Mouse (Mus musculus): ENCODE data around the gene Ppp6r1.

DNA sequence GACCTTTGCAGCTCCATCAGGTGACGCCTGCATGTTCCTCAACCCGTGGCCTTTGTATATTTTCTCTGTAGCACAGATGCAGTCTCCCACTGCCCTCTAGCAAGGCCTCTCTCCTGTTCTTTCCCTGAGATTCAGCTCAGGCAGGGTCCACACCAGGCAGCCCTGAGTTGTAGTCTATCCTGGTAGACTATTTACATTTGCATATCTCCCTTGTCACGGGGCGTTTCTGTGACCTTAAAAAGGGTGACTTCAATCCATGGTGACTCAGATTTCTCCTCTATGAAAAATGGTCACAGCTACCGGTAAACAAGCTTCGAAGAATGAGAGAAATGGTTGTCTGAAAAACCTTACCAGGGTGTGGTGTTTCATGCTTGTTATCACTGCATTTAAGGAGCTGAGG, 54.9 kb downstream of the Ppp6r1 start, which contains the start of gene Ptprh:
- TF ChIP-seq POLR2A (IDR thresholded peaks at IDR 0.05; ENCODE audit: low read depth, low read length) (no peak), CTCF (IDR thresholded peaks at IDR 0.05; ENCODE audit: borderline replicate concordance, insufficient read depth, low read length) (no peak)

All from embryonic fibroblast, embryonic 13.5 days (primary cell).